Mouse (Mus musculus) gastrocnemius, adult 8-10 months (tissue): ENCODE results near the gene Slc2a9. TPM values are rescaled to one million over a fixed set of nuclear protein-coding genes. Genes with fewer than 3 reads are reported as not detected.

Source experiments
- DNase-seq, 2 experiments: peaks; one replicate each; pipeline ENCODE4 v3.0.0; 2022; ENCODE audit warnings: low spot score in 2 of 2
- total RNA-seq, 4 experiments: library from RNA; stranded (reverse); gene quantifications; 2 replicates each; pipeline ENCODE4 v1.2.4; 2022

Slc2a9 gene
- total RNA-seq, 4 experiments from 2014 or later, result 0.31 to 0.92 (median 0.61) TPM

DNA sequence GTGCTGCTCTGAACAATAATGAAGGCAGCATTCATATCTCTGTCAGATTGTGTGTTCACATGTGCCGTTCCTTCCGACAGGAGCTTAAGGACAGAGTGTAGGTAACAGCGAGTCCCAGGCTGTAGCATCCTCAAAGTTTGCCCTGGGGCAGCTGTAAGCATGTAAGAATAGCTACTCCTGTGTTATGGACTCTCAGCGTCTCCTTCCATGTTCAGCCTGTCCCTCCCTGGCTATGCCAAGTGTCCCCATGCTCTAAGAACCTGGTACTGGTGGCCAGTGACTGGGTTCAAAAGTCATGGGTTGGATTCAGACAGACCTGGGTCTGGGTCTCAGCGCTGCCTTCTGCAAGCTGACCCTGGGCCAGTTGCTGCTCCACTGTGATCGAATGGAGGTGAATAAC, 32.1 kb downstream of the Slc2a9 start:
- DNase-seq, result no peak

DNA sequence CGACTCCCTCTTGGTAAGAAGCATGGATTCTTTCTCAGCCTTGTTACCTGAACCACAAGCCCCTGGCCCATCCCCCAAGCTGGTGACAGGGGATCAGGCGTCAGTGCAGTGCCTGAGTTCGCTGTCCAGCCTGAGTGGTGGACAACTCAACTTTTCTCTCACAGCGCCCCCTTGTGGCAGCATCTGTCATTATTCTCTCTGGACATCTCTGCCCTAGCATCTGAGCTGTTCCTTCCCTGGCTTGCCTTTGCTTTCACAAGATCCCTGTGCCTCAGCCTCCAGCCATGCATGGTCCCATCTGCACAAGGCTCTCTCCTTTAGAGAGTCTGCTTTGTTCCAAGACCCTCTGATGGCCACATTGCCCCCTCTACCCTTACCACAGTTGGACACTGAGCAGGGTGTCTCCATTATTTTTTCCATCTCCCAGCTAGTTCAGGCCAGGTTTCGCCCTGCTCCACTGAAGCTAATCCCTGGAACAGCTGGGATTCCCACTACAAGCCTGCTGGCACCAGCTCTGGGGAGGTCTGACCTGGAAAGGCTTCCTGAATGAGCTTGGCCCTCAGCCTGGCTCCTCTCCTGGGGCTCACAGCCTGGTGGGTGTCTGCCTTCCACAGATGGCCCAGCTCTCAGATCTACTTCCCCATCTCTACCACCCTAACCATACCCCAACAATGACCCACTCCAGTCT, 32.9 kb downstream of the Slc2a9 start:
- DNase-seq, result peak; percentile 44 to 51

DNA sequence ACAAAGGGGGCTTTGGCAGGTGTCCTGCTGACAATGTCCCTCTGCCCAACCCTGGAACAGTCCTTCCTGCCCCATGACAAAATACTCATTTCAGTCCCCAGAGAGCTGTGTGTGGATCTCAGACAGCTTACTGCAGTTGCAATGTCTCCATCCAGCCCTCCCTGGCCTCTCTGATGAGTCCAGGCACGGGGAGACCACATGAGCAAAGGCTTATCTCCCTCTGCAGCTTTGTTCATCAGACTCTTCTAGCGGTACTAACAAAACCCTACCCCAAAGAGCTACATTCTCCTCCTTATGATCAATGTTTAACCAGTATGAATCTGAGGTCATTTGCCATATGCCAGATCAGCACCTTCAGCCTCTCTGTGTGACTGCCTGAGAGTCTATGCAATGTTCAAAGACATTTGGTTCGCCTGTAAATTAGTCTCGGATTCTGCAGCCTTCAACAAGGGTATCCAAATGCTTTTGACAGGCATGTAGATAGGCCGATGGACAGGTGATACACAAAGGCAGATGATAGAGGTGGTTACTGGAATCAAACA, 36.3 kb downstream of the Slc2a9 start:
- DNase-seq, result no peak

DNA sequence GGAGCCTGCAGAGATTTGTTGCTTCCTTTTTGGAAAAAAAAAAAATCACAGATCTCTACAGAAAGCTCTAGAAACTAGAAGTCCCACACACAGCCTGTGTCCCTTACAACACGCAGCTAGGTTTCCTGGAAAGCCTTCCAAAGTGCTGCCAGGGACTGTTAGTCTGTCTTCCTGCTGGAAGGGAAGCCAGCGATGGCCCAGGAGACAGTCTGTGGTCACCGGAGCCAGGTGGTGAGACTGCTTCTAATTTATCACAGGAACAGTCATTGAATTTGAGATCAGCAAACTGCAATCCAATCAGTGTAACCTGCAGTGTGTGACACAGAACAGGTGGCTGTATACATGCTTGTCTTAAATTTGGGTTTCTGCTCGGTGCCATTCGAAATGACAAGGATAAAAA, 41.7 kb downstream of the Slc2a9 start:
- DNase-seq, result no peak

DNA sequence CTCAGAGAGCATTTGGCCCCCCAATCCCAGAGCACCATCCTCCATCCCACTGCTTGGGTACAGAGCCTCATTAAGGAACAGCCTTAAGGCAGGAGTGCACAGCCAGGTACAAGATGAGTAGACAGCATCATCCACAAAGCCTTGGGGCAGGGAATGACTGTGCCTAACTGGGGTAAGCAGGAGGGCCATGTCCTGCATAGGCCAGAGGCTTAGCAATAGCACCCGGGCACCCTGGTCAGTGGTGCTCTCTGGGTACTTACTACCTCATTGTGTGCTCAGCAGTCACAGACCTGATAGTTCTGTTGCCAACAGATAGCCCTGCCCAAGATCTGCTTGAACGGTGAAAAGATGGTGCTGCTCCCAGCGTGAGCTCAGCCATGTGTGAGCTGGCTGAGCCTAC, 52.0 kb downstream of the Slc2a9 start:
- DNase-seq, result no peak

DNA sequence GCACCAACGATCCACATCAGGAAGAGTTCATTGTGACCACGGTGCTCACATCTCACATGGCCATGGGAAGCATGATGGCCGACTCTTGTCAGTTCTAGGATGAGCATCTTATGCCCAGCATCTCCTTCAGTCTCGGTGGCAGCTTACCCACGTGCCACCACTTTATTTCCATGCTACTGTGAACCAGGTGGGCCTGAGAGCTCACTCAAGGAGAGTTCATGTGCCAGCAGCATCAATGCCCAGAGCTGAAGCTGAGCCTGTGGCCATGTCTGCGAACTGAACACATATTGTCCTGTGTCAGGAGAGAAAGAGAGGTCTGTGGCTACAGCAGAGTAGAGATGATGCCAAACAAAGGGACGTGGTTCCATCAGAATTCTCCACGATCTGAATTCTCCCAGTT, 53.3 kb downstream of the Slc2a9 start:
- DNase-seq, result no peak

DNA sequence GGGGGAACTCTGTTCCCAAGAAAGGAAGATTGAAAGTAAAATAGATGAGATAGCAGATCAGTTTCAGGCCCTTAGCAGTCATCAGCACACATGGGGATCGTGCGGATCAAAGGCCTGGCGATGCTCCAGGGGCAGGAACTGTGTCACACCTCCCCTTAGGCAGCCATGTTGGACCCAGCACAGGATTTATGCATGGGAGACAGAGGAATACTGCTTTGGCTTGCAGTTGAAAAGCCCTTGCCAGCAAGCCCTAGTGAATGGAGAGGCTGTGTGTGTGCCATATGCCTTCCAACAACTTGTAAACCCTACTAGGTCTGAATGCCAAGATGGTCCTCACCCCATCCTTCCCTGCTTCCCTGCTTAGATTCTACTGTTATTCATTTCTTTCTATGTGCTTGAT, 54.8 kb downstream of the Slc2a9 start:
- no peak for DNase-seq

DNA sequence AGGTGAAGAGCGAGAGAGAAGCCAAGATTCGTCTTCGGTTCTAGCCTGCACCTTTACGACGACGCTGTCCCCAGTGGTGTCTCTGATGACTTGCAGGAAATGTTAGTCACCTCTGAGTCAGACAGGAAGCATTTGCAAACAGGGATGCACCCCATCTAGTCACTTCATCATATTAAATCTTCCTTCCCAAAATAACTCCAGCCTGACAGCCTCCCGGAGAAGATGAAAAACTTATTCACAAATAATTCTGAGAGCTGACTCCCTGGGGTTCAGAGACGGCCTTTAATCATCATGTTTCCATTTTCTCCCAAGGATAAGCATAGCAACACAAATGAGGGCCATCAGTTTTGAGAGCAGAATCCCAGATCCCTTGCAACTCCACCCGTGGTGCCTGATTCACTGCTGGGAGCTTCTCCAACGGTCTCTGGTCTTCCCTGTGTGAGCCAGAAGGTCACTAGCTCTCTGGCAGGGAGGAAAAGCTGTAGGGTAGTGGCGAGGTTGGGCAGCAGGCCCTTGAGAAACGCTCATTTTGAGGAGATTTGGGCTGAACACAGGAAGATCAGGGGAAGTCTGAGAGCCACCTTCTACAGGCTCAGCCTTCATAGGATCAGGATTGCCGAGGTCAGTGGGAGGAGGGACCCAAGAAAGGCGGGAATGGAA, 56.5 kb downstream of the Slc2a9 start:
- DNase-seq, result peak in 1 of 2 experiments; percentile 15

DNA sequence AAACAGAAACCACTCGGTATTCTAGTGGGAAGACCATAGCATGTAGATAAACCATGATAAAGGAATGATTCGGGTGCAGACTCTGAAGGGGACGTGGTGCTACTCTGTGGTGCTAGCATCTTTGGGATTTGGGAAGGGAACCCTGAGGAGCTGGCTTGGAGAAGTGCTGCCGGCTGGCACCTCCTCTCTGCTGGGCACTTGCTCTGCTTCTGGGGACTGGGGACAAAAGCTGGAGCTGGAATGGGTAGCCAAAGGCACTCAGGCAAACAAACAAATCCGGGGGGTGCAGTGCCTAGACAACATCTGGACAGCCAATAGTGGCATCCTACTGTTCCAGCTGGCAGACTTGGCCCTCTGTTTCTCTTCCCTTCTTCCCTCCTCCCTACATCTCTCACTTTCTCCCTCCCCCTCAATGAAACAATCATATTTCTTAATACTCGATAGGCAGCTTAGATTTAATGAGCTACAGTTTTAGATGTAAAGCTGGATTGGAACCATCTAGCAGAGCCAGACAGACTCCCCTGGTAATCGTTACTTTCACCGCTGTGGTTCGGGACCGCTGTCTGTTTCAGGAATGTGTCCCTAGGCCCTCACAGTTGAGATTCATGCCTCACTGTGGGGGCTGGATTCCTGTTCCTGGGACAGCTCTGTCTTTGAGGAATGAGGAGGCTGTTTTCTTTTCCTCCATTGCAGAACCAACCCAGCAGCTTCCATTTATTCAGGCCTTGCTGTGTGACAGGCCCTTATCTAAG, 61.7 kb downstream of the Slc2a9 start:
- DNase-seq, result no peak

DNA sequence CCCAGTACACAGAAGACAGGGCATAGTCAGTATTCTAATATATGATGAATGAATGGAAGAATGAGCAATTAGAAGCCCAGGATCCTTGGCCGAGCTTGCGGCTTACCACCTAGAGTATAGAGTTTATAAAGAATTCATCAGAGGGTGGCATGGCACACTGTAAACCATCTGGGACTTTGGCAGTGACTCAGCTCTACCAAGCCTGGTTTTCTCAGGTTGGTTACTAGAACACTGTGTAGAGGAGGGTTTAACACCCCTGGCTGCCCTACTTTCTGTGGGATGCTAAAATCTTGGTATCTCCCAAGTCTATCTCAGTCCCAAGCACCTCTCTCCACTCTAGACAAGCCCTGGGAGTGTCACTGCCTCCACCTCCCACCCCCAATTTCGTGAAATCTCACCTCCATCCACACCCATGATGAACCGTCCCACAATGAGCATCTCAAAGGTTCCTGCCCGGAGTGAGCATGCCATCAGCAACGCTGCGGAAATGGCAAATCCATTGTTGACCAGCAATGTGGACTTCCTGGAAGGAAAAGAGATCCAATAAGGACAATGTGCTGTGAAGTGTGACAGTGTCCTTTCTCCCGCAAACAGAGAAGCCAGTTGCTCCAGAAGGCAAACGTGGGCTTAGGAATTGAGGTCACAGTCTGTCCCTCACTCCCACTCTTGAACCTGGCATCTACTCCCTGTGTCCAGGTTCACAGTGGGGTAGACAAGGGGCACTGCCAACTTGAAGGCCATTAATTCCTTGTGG, 62.5 kb downstream of the Slc2a9 start:
- DNase-seq, result no peak

DNA sequence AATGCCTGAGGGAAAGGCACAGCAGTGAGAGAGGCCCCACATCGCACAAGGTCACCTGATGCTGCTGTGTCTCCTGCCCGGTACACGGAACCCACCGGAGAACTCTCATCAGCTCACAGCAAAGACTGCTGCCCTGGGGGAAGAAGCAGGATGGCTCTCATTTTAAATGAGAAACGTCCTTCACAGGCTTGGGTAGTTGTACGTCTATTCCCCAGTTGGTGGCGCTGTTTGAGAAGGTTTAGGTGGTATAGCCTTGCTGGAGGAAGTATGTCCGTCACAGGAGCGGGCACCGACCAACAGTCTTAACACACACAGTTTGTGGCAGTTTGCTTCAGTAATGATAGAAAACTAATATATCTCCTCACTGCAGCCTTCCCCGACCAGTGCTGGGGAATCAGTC, 66.3 kb downstream of the Slc2a9 start:
- no peak for DNase-seq

DNA sequence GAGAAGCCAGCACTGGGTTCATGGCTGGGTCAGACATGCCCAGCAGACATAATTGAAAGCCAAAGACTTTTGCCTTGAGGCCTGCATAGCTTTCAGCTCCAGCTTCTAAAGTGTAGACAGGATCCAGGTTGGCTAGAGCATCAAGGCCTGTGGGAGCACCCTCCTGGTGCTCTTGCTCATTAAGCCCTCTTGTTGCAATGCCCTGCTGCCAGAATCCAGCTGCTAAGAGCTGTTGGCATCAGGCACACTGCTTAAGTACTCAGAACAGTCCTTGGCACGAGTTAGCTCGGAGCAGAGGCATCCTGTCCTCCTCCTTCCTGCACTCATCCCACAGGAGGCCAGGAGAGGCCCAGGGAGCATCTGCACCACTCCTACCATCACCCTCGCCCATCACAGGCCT, 68.1 kb downstream of the Slc2a9 start:
- DNase-seq, result no peak

DNA sequence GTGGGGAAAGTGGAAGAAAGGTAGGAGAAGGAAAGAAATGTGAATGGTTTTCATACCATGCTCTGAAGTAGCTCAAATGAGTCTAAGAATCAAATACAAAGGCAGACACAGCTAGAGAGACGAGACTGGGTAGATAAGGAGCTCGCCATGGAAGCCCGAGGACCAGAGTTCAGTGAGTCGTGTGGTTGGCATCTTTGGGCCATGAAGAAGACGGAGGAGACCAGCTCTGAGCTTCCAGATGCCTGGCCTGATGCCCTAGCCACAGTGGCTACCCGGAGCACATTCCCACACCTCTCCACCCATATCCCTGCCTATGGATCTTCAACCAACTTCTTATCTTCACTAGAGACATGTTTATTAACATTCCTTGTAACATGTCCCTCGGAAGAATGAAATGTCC, 71.7 kb downstream of the Slc2a9 start:
- DNase-seq, result no peak

DNA sequence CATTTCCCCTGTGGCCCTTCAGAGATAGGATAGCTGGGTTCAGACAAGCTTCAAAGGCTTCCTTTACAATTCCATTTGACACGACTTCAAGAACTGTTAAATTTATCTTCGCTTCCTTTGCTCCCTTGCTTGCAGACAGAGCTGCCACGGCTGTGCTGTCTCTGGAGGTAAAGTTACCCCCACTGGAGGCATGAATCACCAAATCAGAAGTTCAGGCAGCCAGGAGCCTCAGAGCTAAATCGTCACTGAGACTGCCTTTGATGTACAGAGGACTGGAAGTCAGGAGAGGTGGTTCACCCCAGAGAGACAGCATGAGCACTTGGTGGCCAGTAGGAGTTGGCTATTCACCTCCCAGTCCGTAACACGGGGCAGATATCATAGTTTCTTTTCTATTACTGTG, 73.8 kb downstream of the Slc2a9 start:
- DNase-seq, result no peak

DNA sequence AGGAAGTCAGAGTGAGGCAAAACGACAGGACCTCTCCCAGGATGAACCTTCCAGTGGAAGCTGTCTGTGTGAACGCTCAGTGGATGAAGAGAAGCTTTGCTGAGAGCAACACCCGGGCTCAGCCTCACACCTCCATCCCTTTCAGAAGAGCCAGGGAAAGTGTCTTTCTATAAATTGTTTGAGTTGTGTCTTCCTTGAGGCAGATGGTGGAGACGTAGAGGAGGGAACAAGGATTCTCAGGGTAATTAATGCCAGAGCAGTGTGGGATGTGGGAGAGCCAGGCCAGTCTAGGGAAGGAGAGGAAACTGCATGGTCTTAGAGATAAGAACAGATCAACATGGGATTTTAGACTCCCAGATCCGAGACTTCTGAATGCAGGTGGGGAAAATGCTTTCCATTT, 75.2 kb downstream of the Slc2a9 start:
- DNase-seq, result no peak

DNA sequence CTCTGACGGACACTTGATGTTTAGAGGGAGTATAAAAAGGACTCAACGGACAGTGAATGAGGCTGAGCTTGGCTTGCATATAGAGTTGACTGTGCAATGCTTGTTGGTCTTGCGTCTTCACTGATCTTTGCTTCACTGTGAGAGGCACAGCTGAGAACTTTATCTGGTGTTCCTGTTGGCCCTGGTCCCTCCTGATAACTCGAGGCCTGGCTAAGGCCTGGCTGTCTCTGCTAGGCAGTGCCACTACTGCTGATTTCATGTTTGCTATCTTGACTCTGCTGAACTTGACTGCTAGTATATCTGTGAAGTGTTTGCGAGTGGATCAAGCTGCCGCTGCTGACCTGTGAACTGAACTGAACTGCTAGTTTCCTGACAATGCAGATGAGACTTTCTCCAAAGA, 77.4 kb downstream of the Slc2a9 start:
- no peak for DNase-seq

DNA sequence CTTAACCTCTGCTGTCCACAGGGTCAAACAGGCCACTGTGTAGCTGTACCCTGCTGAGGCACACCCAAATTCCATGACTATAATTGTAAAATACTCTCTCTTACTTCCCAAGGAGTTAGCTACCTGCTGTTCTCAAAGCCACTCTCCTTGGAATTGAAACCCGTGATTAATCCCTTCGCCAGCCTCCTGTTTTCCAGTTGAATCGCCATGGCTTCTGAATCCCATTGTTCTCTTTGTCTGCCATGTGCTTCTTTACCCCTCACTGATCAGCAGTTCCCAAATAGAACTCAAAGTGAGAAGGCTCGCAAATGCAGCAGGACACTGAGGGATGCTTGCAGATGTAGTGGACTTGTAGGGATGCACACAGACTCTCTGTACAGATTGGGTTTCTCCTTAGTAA, 80.5 kb downstream of the Slc2a9 start:
- DNase-seq, result no peak

DNA sequence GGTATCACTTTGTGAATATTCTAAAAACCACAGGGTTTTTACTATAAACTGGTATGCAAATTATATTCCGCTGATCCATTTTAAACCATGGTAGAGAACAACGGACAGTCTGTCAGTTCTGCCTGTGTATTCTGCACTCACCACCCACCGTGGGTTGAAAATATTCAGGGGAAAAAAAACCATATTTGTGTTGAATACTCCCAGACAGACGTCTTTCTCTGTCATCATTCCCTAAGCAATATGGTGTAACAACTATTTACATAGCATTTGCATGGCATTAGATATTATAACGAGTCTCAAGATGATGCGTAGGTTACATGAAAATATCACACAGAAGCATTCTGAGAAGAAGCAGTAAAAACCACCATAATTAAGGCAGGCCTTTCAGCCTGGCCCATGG, 84.1 kb downstream of the Slc2a9 start:
- no peak for DNase-seq

DNA sequence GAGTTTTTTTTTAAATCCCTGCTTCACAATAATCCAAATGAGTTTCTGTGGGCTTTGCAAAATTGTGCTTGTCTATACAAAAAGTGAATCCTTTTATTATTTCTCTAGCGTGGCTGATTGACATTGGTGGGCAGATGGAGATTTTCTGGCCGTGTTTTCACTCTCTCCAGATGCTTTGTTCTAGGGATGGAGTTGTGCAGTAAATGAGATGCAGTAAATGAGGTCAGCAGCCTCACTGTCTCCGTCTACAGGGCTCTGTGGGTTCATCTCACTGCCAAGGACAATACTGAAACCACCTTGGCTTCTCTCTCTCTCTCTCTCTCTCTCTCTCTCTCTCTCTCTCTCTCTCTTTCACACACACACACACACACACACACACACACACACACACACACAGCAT, 99.3 kb downstream of the Slc2a9 start:
- DNase-seq, result no peak

DNA sequence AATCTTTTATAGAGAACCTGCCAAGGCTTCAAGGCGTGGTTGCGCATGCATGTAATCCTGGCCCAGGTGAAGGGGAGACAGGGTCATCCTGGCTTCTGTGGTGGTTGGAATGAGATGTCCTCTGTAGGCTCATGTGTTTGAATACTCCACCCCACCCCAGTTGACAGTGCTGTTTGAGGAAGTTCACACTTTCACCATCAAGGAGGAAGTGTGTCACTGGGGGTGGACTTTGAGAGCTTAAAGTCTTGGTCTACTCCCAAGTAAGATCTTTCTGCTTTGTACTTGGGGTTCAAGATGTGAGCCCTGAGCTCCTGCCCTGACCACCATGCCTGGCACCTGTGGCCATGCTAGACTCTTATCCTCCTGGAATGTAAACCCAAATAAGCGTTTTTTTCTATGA, 100.7 kb downstream of the Slc2a9 start:
- DNase-seq, result no peak

DNA sequence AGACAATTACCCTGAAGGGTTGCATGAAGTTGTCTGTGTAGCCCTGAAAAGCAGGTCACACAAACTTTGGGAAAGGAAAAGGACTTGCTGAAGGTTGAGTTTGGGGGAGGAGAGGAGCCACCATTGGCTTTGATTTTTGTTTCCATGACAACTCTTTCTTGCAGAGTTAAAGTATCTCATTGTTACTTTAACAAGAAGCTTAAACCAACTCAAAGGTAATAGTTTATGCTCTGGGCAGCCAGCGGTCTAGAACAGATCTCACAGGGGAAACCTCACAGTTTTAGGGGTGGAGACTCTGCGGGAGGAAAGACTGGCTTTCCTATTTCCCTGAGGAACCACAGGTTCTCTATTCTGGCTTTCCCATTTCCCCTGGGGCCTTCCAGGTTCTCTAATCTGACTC, 114.1 kb downstream of the Slc2a9 start:
- no peak for DNase-seq

DNA sequence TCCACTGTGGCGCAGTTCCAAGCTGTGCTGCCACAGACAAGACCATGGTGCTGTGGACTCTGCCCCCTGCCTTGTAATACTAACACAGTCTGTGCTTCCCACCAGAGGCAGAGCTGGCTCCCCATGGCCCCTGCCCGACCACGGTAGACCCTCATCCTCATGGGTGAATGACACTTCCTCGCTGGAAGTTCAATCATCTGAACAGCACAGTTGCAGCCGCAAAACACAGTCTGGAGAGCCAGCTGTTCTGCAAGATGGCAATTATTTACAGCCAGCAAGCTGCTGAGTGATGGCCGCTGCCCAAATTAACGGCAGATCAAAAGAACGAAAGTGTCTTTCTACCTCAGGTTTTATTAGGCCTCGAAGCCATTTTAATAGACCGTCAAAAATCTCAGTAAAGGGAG, 114.5 kb downstream of the Slc2a9 start:
- no peak for DNase-seq
